8 mouse cellular contexts compared by ENCODE assay signal in the genomic region with DNA sequence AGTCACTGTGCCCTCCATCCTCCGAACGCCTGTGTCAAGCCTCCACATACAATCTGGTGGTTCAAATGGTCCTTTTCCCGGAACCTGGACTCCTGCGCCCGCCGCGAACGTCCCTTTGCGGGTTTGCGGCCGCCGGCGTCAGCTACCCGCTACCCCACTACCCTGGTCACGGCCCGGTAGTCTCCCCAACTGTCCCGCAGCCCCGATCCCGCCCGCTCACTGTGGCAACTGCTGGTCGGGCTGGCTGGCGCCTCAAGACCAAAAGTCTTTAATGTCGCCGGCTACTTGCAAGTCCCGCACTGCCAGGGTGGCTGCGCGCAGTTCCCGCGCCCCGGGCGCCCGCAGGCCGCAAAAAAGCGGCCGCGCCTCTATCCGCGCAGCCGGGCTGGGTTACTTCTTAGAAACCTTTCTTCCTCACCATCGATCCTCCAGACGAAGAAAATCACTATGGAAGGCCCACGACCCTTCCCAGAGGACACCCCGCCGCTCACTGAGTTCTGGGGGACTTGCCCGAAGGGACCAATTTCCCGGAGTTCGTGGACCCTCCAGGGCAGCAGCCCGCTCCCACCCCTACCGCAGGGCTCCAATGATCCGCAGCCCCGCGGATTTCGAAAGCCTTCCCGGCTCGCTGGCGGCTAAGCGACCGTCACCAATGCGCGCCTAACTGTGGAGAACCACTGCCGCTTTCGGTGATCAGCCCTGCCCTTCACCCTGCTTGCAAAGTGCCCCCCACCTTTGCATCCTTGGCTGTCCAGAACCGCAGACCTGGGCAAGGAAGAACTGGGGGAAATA. TPM values are rescaled to one million over a fixed set of nuclear protein-coding genes. Genes with fewer than 3 reads are reported as not detected.
DNase-seq lines count a peak whose midpoint lies in the region; ATAC-seq and TF ChIP-seq lines count a peak whose summit lies in the region.

No protein-coding gene starts in this region.

- WGBS in heart, adult 2 months, result under 1% methylated on average over 62 of the region's 63 CpGs
- under 1% methylated on average over 63 of the region's 63 CpGs for WGBS in liver, embryonic 14.5 days (ENCODE audit: insufficient replicate concordance)

- peak overlapping the region; percentile 78 for H3K4me3 ChIP-seq in heart, adult 2 months
- peak overlapping the region; percentile 71 to 91 for H3K4me3 ChIP-seq in liver, embryonic 14.5 days (ENCODE audit: insufficient read depth in 1 of 2, low read depth in 2 of 2, low read length in 2 of 2)

- intact Hi-C loops in heart, adult 2 months (cut with DNase I), result no loop called here

- no peak for TF ChIP-seq CTCF in heart, adult 2 months (IDR thresholded peaks at IDR 0.05)
- TF ChIP-seq CTCF in liver, embryonic 14.5 days (IDR thresholded peaks at IDR 0.05; ENCODE audit: low read depth), result no peak

- H3K36me3 ChIP-seq in heart, adult 2 months (ENCODE audit: control insufficient read depth, insufficient read depth, low read length), result peaks cover 19% of the 10 kb centered on the region
- peaks cover 18% of the 10 kb centered on the region for H3K36me3 ChIP-seq in liver, embryonic 14.5 days (replicated peaks; ENCODE audit: control insufficient read depth, insufficient read depth, low read depth)

- H3K9me3 ChIP-seq in liver, embryonic 14.5 days (ENCODE audit: control insufficient read depth, low read length), result no peaks in the 10 kb centered on the region

- no peaks in the 10 kb centered on the region for H3K27me3 ChIP-seq in heart, adult 2 months (ENCODE audit: control insufficient read depth, insufficient read depth, low read length)
- no peaks in the 10 kb centered on the region for H3K27me3 ChIP-seq in liver, embryonic 14.5 days (ENCODE audit: control insufficient read depth, insufficient read depth, low read length)

- peak; percentile 6 for ATAC-seq in activated CD4-positive, CD25-positive, alpha-beta regulatory T cell, adult 4 months
- peak; percentile 38 for ATAC-seq in liver, embryonic 14.5 days (ENCODE audit: insufficient read depth)

- peak; percentile 69 to 72 for DNase-seq in B cell, adult 2 months
- peak; percentile 74 for DNase-seq in embryo, embryonic 10.5 days (ENCODE audit: low spot score)
- DNase-seq in heart, adult 2 months, result peak; percentile 79 to 83
- peak; percentile 75 for DNase-seq in kidney, adult 18-20 months
- DNase-seq in liver, embryonic 14.5 days (ENCODE audit: low read depth in 3 of 3, low spot score in 3 of 3), result no peak
- DNase-seq in naive thymus-derived CD4-positive, alpha-beta T cell, adult 2 months (ENCODE audit: low read depth), result peak; percentile 67
- DNase-seq in thymus, postnatal 10 days (ENCODE audit: low spot score in 2 of 2), result peak; percentile 63

- peak overlapping the region; percentile 99 for H3K4me2 ChIP-seq in liver, embryonic 14.5 days (ENCODE audit: low read depth)

- no peaks in the 10 kb centered on the region; the same call in 1 of the 2 replicates for H3K4me1 ChIP-seq in heart, adult 2 months (ENCODE audit: control insufficient read depth, insufficient read depth, low read length)
- peaks cover 22 to 24% of the 10 kb centered on the region in 2 experiments for H3K4me1 ChIP-seq in liver, embryonic 14.5 days (replicated peaks; ENCODE audit: control insufficient read depth in 2 of 2, insufficient read depth in 2 of 2, low read length in 1 of 2)

- peak overlapping the region; percentile 89 for H3K27ac ChIP-seq in heart, adult 2 months
- peak overlapping the region; percentile 100 for H3K27ac ChIP-seq in liver, embryonic 14.5 days

- peak overlapping the region; percentile 83 for H3K9ac ChIP-seq in heart, adult 2 months (ENCODE audit: low read depth, low read length)
- peak overlapping the region; percentile 100 for H3K9ac ChIP-seq in liver, embryonic 14.5 days (replicated peaks)

- no peak for TF ChIP-seq EP300 in heart, adult 2 months (IDR thresholded peaks at IDR 0.05; ENCODE audit: insufficient read depth, low read depth, low read length)
- no peak for TF ChIP-seq EP300 in liver, embryonic 14.5 days (IDR thresholded peaks at IDR 0.05; ENCODE audit: low read depth)

- H3K79me2 ChIP-seq in heart, adult 2 months (replicated peaks; ENCODE audit: control insufficient read depth, insufficient read depth, low read length), result no peaks in the 10 kb centered on the region; the same call in 1 of the 2 replicates

- no peak for TF ChIP-seq POLR2A in heart, adult 2 months (IDR thresholded peaks at IDR 0.05; ENCODE audit: insufficient read depth, low read depth, low read length)

RNA-seq across cellular contexts. Expression of a gene that starts 6.8 kb away (rescaled TPM):
- polyA plus RNA-seq in activated CD4-positive, CD25-positive, alpha-beta regulatory T cell, adult 4 months (2017; shearing (Covaris generic)), result 10 to 100 TPM; 38.9 to 48.9 TPM
- total RNA-seq in heart, adult 2 months (2021), result 10 to 100 TPM; 35.9 to 42.0 TPM
- 14.6 and 15.0 TPM in 2 replicates for polyA plus RNA-seq in heart, adult 2 months (2012; rRNA removed)
- 8.4 and 12.2 TPM in 2 replicates for polyA plus RNA-seq in liver, embryonic 14.5 days (2012; rRNA removed)
- polyA plus RNA-seq in liver, embryonic 14.5 days (2014; fragmentation: Nextera tagmentation; extraction: Ambion mirVana), result 11.7 and 12.6 TPM in 2 replicates

RNA-seq across cellular contexts. Expression of a gene that starts 28.6 kb away (rescaled TPM):
- 1 to 10 TPM; 3.3 to 8.7 TPM for polyA plus RNA-seq in activated CD4-positive, CD25-positive, alpha-beta regulatory T cell, adult 4 months (2017; shearing (Covaris generic))
- 1 to 10 TPM; 3.2 to 4.8 TPM for total RNA-seq in heart, adult 2 months (2021)
- 4.4 and 6.1 TPM in 2 replicates for polyA plus RNA-seq in heart, adult 2 months (2012; rRNA removed)
- polyA plus RNA-seq in liver, embryonic 14.5 days (2012; rRNA removed), result 4.4 and 4.7 TPM in 2 replicates
- 4.4 and 4.9 TPM in 2 replicates for polyA plus RNA-seq in liver, embryonic 14.5 days (2014; fragmentation: Nextera tagmentation; extraction: Ambion mirVana)

RNA-seq across cellular contexts. Expression of a gene that starts 54.5 kb away (rescaled TPM):
- polyA plus RNA-seq in activated CD4-positive, CD25-positive, alpha-beta regulatory T cell, adult 4 months (2017; shearing (Covaris generic)), result under 1 TPM; 0.09 to 0.17 TPM
- total RNA-seq in heart, adult 2 months (2021), result 1 to 10 TPM; 6.9 to 9.3 TPM
- polyA plus RNA-seq in heart, adult 2 months (2012; rRNA removed), result 3.6 and 4.4 TPM in 2 replicates
- 0.78 and 0.95 TPM in 2 replicates for polyA plus RNA-seq in liver, embryonic 14.5 days (2012; rRNA removed)
- polyA plus RNA-seq in liver, embryonic 14.5 days (2014; fragmentation: Nextera tagmentation; extraction: Ambion mirVana), result 1.6 and 2.2 TPM in 2 replicates

Comparison
In these comparisons a context has a peak if more than half of its experiments do, and no peak if none do; other contexts are left out.
1. DNase-seq: peak in B cell, adult 2 months (2 of 2), embryo, embryonic 10.5 days (single experiment), heart, adult 2 months (2 of 2), kidney, adult 18-20 months (single experiment), naive thymus-derived CD4-positive, alpha-beta T cell, adult 2 months (single experiment) and thymus, postnatal 10 days (2 of 2); none in liver, embryonic 14.5 days (0 of 3).